Mouse (Mus musculus): ENCODE data around the gene Ddx43.

GRCm38 (mm10) chr9:78365850-78366544, 29.6 kb upstream of the Ddx43 start:
- TF ChIP-seq CTCF (IDR thresholded peaks at IDR 0.05; ENCODE audit: borderline replicate concordance, control insufficient read depth, extremely low read depth, insufficient read depth, low read length, poor library complexity), result no peak
- no peak for TF ChIP-seq POLR2A (IDR thresholded peaks at IDR 0.05; ENCODE audit: control insufficient read depth, extremely low read depth, insufficient read depth, low read length, poor library complexity)
